Mouse (Mus musculus) lung, postnatal 0 days (tissue): ENCODE data around the gene Mto1.

Experiments
- CTCF ChIP-seq: IDR thresholded peaks from 2 replicates; pipeline ENCODE4 v1.5.1; 2016; ENCODE audit warnings: antibody characterized with exemption, mild to moderate bottlenecking
- EP300 ChIP-seq: IDR thresholded peaks from 2 replicates; pipeline ENCODE4 v1.6.1; 2016; ENCODE audit warnings: antibody characterized with exemption, mild to moderate bottlenecking, control low read depth

DNA sequence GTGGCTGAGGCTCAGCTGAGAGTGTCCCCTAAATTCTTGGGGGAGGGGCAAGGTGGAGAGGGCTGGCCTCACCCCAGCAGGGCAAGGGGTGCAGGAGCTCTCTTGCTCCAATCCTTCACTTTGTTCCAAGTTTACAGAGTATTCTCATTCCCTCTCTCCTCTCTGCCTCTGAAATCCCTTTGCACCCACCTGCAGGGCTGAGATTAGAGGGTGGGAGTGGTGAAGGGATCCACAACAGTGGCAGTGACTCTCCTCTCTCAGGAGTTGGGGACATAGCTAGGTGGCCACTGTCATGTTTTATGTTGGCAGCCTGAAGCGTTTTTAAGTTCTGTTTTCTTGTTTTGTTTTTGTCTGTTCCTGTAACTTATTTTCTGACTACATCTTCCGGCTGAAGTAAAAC lies 18.5 kb upstream of the Mto1 start:
- TF ChIP-seq CTCF (no peak), EP300 (no peak)
